Mouse (Mus musculus) C2C12 (cell line): Measurements from ENCODE around the gene Gm3404. TPM values are rescaled to one million over a fixed set of nuclear protein-coding genes. Genes with fewer than 3 reads are reported as not detected.
"Not testable (repeated sequence)": the region's sequence is repeated elsewhere in the genome, so short reads cannot be mapped to it uniquely, and the experiment has no call there.

ENCODE experiments used
- H3K27me3 ChIP-seq: one replicate; pipeline ENCODE4 v1.6.1; 2011; ENCODE audit not compliant: control insufficient read depth, insufficient read depth, insufficient read length
- H3K36me3 ChIP-seq: one replicate; pipeline ENCODE4 v1.6.1; 2011; ENCODE audit not compliant: control insufficient read depth, insufficient read depth
- H3K4me3 ChIP-seq: one replicate; pipeline ENCODE4 v1.5.1; 2011; ENCODE audit warnings: mild to moderate bottlenecking, control low read depth; ENCODE audit not compliant: poor library complexity, insufficient read depth, severe bottlenecking
- H3K79me2 ChIP-seq: one replicate; pipeline ENCODE4 v1.6.1; 2011; ENCODE audit not compliant: control insufficient read depth, insufficient read depth
- H3K79me3 ChIP-seq: one replicate; pipeline ENCODE4 v1.6.1; 2011; ENCODE audit warnings: low read depth, control low read depth
- H3ac ChIP-seq: one replicate; pipeline ENCODE3; 2011; ENCODE audit warnings: low read depth; ENCODE audit not compliant: control insufficient read depth, insufficient read length
- long read RNA-seq, 2 experiments: library from polyadenylated mRNA; unstranded; transcript quantifications; one replicate each; pipeline ENCODE4 v2.0.0; 2019 to 2020
- polyA plus RNA-seq: library from polyadenylated mRNA; unstranded; fragments of >200 nt; fragmentation: generic; extraction: Trizol; gene quantifications from one replicate; pipeline ENCODE4 v1.2.1, GENCODE M21; 2012; ENCODE audit warnings: missing spikeins

Gene Gm3404
- not detected for polyA plus RNA-seq
- long read RNA-seq, experiment 1: 0 reads
- long read RNA-seq, experiment 2: 0 reads

DNA sequence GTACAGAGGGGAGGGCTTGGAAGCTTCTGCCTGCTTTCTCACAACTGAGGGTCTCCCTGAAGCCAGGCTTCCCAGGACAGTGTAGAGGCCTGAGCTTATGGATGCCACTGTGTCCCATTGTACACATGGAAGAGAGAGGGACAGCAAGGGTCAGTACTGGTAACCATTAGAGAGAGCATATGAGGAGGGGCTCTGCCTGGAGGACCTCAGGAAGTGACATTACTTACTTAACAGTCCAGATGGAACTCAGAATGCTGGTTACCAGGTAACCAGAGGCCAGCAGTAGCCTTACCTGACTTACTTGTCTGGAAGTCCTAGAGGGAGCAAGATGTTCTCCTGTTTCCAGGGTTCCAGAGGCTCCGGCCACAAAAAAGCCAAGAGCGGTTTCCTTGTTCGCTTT lies at the start of gene Gm3404:
TSS of gene Gm3404 (plus strand) at position 301 of the 400 bp plus-strand sequence.
- H3K36me3 ChIP-seq, H3K4me3 ChIP-seq, H3K79me2 ChIP-seq, H3K79me3 ChIP-seq, H3ac ChIP-seq, H3K27me3 ChIP-seq: not testable (repeated sequence)

GRCm38 (mm10) chr5:146479564-146479963 lies 46.0 kb upstream of the Gm3404 start:
- H3K27me3 ChIP-seq, H3K79me2 ChIP-seq, H3ac ChIP-seq, H3K79me3 ChIP-seq, H3K36me3 ChIP-seq, H3K4me3 ChIP-seq: not testable (repeated sequence)

DNA sequence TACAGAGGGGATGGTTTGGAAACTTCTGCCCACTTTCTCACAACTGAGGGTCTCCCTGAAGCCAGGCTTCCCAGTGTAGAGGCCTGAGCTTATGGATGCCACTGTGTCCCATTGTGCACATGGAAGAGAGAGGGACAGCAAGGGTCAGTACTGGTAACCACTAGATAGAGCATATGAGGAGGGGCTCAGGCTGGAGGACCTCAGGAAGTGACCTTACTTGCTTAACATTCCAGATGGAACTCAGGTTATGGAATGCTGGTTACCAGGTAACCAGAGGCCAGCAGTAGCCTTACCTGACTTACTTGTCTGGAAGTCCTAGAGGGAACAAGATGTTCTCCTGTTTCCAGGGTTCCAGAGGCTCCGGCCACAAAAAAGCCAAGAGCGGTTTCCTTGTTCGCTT lies 43.9 kb upstream of the Gm3404 start, which contains the start of gene Gm6408:
TSS of gene Gm6408 (plus strand) at position 301 of the 400 bp plus-strand sequence.
- H3K36me3 ChIP-seq, H3ac ChIP-seq, H3K79me3 ChIP-seq, H3K4me3 ChIP-seq, H3K27me3 ChIP-seq, H3K79me2 ChIP-seq: not testable (repeated sequence)

- H3ac ChIP-seq, H3K79me3 ChIP-seq, H3K36me3 ChIP-seq, H3K4me3 ChIP-seq, H3K27me3 ChIP-seq, H3K79me2 ChIP-seq: not testable (repeated sequence)
Observed at GRCm38 (mm10) chr5:146488959-146489358, 36.6 kb upstream of the Gm3404 start.

DNA sequence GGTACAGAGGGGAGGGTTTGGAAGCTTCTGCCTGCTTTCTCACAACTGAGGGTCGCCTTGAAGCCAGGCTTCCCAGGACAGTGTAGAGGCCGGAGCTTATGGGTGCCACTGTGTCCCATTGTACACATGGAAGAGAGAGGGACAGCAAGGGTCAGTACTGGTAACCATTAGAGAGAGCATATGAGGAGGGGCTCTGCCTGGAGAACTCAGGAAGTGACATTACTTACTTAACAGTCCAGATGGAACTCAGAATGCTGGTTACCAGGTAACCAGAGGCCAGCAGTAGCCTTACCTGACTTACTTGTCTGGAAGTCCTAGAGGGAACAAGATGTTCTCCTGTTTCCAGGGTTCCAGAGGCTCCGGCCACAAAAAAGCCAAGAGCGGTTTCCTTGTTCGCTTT lies 34.5 kb upstream of the Gm3404 start, which contains the start of gene Gm6370:
TSS of gene Gm6370 (plus strand) at position 301 of the 400 bp plus-strand sequence.
- not testable (repeated sequence) for H3K27me3 ChIP-seq, H3K79me2 ChIP-seq, H3K4me3 ChIP-seq, H3K36me3 ChIP-seq, H3K79me3 ChIP-seq, H3ac ChIP-seq

DNA sequence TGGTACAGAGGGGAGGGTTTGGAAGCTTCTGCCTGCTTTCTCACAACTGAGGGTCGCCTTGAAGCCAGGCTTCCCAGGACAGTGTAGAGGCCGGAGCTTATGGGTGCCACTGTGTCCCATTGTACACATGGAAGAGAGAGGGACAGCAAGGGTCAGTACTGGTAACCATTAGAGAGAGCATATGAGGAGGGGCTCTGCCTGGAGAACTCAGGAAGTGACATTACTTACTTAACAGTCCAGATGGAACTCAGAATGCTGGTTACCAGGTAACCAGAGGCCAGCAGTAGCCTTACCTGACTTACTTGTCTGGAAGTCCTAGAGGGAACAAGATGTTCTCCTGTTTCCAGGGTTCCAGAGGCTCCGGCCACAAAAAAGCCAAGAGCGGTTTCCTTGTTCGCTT lies 23.5 kb upstream of the Gm3404 start, which contains the start of gene 4930449I24Rik:
TSS of gene 4930449I24Rik (plus strand) at position 301 of the 400 bp plus-strand sequence.
- H3K27me3 ChIP-seq, H3K4me3 ChIP-seq, H3K36me3 ChIP-seq, H3K79me3 ChIP-seq, H3K79me2 ChIP-seq, H3ac ChIP-seq: not testable (repeated sequence)

- not testable (repeated sequence) for H3K4me3 ChIP-seq
Observed at GRCm38 (mm10) chr5:146513823-146514222, 11.8 kb upstream of the Gm3404 start, which contains the start of gene Gm3402. Gene Gm3402 (plus strand): TSS chr5:146514123.

GRCm38 (mm10) chr5:146537347-146537746 lies 11.7 kb downstream of the Gm3404 start, which contains the start of gene Gm3409:
Gene Gm3409 (plus strand): TSS chr5:146537647.
- not testable (repeated sequence) for H3K79me2 ChIP-seq, H3K79me3 ChIP-seq, H3ac ChIP-seq, H3K27me3 ChIP-seq, H3K36me3 ChIP-seq, H3K4me3 ChIP-seq

More at GRCm38 (mm10) chr5:146513823-146514222, 11.8 kb upstream of the Gm3404 start, which contains the start of gene Gm3402:
- not testable (repeated sequence) for H3K79me2 ChIP-seq, H3K36me3 ChIP-seq, H3K79me3 ChIP-seq, H3ac ChIP-seq, H3K27me3 ChIP-seq

- not testable (repeated sequence) for H3ac ChIP-seq, H3K4me3 ChIP-seq, H3K79me3 ChIP-seq, H3K27me3 ChIP-seq, H3K36me3 ChIP-seq, H3K79me2 ChIP-seq
Observed at GRCm38 (mm10) chr5:146555836-146556235, 30.2 kb downstream of the Gm3404 start, which contains the start of gene Gm3415. Gene Gm3415 (plus strand): TSS chr5:146556136.
